Mouse (Mus musculus) kidney, embryonic 16.5 days (tissue): ENCODE results near the gene Wnt3. TPM values are rescaled to one million over a fixed set of nuclear protein-coding genes. Genes with fewer than 3 reads are reported as not detected.
A peak's percentile ranks its signal among the peaks of the same experiment; 100 is the strongest.
"Not testable (repeated sequence)": the region's sequence is repeated elsewhere in the genome, so short reads cannot be mapped to it uniquely, and the experiment has no call there.

ENCODE experiments used
- ATAC-seq: fragments of 200-750 bp; cut with Nextera tagmentation; 2 replicates; pipeline ENCODE4 v1.8.0; 2017; ENCODE audit warnings: moderate TSS enrichment; ENCODE audit not compliant: low FRiP score, low TSS enrichment
- H3K27ac ChIP-seq: fragments of 300-500 bp; sonication (generic); 2 replicates; pipeline ENCODE4 v1.5.1; 2014; ENCODE audit warnings: low read length
- H3K27me3 ChIP-seq: fragments of 300-500 bp; sonication (generic); 2 replicates; pipeline ENCODE4 v1.6.1; 2014; ENCODE audit warnings: low read length, control low read depth, mixed read lengths; ENCODE audit not compliant: insufficient read depth
- H3K36me3 ChIP-seq: fragments of 300-500 bp; sonication (generic); 2 replicates; pipeline ENCODE4 v1.6.1; 2014; ENCODE audit warnings: low read length, control low read depth, mixed read lengths; ENCODE audit not compliant: insufficient read depth
- H3K4me1 ChIP-seq: fragments of 300-500 bp; sonication (generic); 2 replicates; pipeline ENCODE4 v1.6.1; 2014; ENCODE audit warnings: low read length, control low read depth, mixed read lengths; ENCODE audit not compliant: insufficient read depth
- H3K4me2 ChIP-seq: fragments of 300-500 bp; sonication (generic); replicated peaks from 2 replicates; pipeline ENCODE4 v1.6.1; 2014; ENCODE audit warnings: low read depth, low read length
- H3K4me3 ChIP-seq: fragments of 300-500 bp; sonication (generic); 2 replicates; pipeline ENCODE4 v1.5.1; 2014; ENCODE audit warnings: mild to moderate bottlenecking, low read length
- H3K9ac ChIP-seq: fragments of 300-500 bp; sonication (generic); replicated peaks from 2 replicates; pipeline ENCODE4 v1.6.1; 2014; ENCODE audit warnings: low read length
- H3K9me3 ChIP-seq: fragments of 300-500 bp; sonication (generic); 2 replicates; pipeline ENCODE4 v1.6.1; 2016; ENCODE audit warnings: low read length, control low read depth
- WGBS: fragments of 180-500 bp; shearing (Covaris S2); extraction: QIAGEN DNeasy Blood & Tissue Kit; methylation state at CpG from one replicate; pipeline ENCODE4 v1.1.7; 2014; 5-methylcytosine and 5-hydroxymethylcytosine counted together
- polyA plus RNA-seq: library from polyadenylated mRNA; unstranded; fragments of >200 nt; fragmentation: Nextera tagmentation; extraction: Ambion mirVana; gene quantifications from 2 replicates; pipeline ENCODE4 v1.2.1, GENCODE M21; 2015

The Wnt3 gene
- polyA plus RNA-seq, 1 experiment from 2014 or later, result not detected

- peaks cover 90% of the 10 kb centered on the region for H3K27me3 ChIP-seq
- no peaks in the 10 kb centered on the region for H3K36me3 ChIP-seq
- H3K27ac ChIP-seq, result no peak within 1 kb of the TSS
- peak; percentile 88 for ATAC-seq
- peak within 1 kb of the TSS; percentile 57 for H3K4me3 ChIP-seq
- H3K4me2 ChIP-seq, result peak within 1 kb of the TSS; percentile 83
- no peaks in the 10 kb centered on the region for H3K9me3 ChIP-seq
- peaks cover 20% of the 10 kb centered on the region for H3K4me1 ChIP-seq
- peak within 1 kb of the TSS; percentile 59 for H3K9ac ChIP-seq
- under 1% methylated on average over 64 of the region's 68 CpGs for WGBS
Measured at GRCm38 (mm10) chr11:103749306-103750089, 24.5 kb upstream of the Wnt3 start, which contains the start of gene Wnt9b. Gene Wnt9b, minus strand, starts transcription at chr11:103749821.

- 34% methylated on average over 3 of the region's 3 CpGs for WGBS
- ATAC-seq, result no peak
- Histone ChIP-seq H3K36me3 (no peaks in the 10 kb centered on the region), H3K4me3 (no peak overlapping the region), H3K9me3 (no peaks in the 10 kb centered on the region), H3K4me2 (no peak overlapping the region), H3K9ac (no peak overlapping the region), H3K27me3 (peaks cover 80% of the 10 kb centered on the region), H3K4me1 (peaks cover 20% of the 10 kb centered on the region), H3K27ac (no peak overlapping the region)
Measured at GRCm38 (mm10) chr11:103750612-103751011, 23.3 kb upstream of the Wnt3 start.

- Histone ChIP-seq H3K9ac (no peak overlapping the region), H3K27me3 (peaks cover 11% of the 10 kb centered on the region), H3K9me3 (peaks cover 5% of the 10 kb centered on the region), H3K27ac (no peak overlapping the region), H3K4me3 (no peak overlapping the region), H3K4me2 (no peak overlapping the region), H3K4me1 (no peaks in the 10 kb centered on the region), H3K36me3 (no peaks in the 10 kb centered on the region)
- 49% methylated on average over 11 of the region's 11 CpGs for WGBS
- no peak for ATAC-seq
Measured at GRCm38 (mm10) chr11:103758054-103758453, 15.9 kb upstream of the Wnt3 start.

- 0 out of 2 replicates have a peak, but pooled peaks have one; percentile 19 for ATAC-seq
- Histone ChIP-seq H3K9me3 (peaks cover 5% of the 10 kb centered on the region), H3K36me3 (no peaks in the 10 kb centered on the region), H3K27me3 (peaks cover 10% of the 10 kb centered on the region), H3K4me2 (no peak overlapping the region), H3K27ac (no peak overlapping the region), H3K9ac (no peak overlapping the region), H3K4me3 (no peak overlapping the region), H3K4me1 (no peaks in the 10 kb centered on the region)
- WGBS, result 7% methylated on average over 6 of the region's 6 CpGs
Measured at GRCm38 (mm10) chr11:103758706-103759105, 15.2 kb upstream of the Wnt3 start.

- Histone ChIP-seq H3K36me3 (no peaks in the 10 kb centered on the region), H3K4me3 (no peak overlapping the region), H3K4me2 (no peak overlapping the region), H3K27me3 (peaks cover 11% of the 10 kb centered on the region; the same call in 1 of the 2 replicates), H3K4me1 (no peaks in the 10 kb centered on the region), H3K9ac (no peak overlapping the region), H3K9me3 (peaks cover 5% of the 10 kb centered on the region), H3K27ac (no peak overlapping the region)
- 48% methylated on average over 7 of the region's 7 CpGs for WGBS
- ATAC-seq, result no peak
Measured at GRCm38 (mm10) chr11:103760101-103760500, 13.8 kb upstream of the Wnt3 start.

- H3K27me3 ChIP-seq, result peaks cover 12% of the 10 kb centered on the region; the same call in 1 of the 2 replicates
- H3K4me3 ChIP-seq, H3K4me2 ChIP-seq, H3K9ac ChIP-seq, ATAC-seq, H3K4me1 ChIP-seq, H3K36me3 ChIP-seq, H3K9me3 ChIP-seq, H3K27ac ChIP-seq: not testable (repeated sequence)
- 94% methylated on average over 4 of the region's 5 CpGs for WGBS
Measured at GRCm38 (mm10) chr11:103760891-103761290, 13.1 kb upstream of the Wnt3 start.

GRCm38 (mm10) chr11:103763410-103764163 lies 10.4 kb upstream of the Wnt3 start:
- ATAC-seq, result 0 out of 2 replicates have a peak, but pooled peaks have one; percentile 12
- Histone ChIP-seq H3K36me3 (no peaks in the 10 kb centered on the region), H3K4me2 (no peak overlapping the region), H3K9ac (no peak overlapping the region), H3K4me1 (no peaks in the 10 kb centered on the region), H3K27me3 (peaks cover 12% of the 10 kb centered on the region; the same call in 1 of the 2 replicates), H3K4me3 (no peak overlapping the region), H3K27ac (no peak overlapping the region), H3K9me3 (peaks cover 5% of the 10 kb centered on the region)
- WGBS, result 16% methylated on average over 10 of the region's 10 CpGs

- ATAC-seq, result no peak
- 58% methylated on average over 6 of the region's 6 CpGs for WGBS
Measured at GRCm38 (mm10) chr11:103764601-103765000, 9.3 kb upstream of the Wnt3 start.

GRCm38 (mm10) chr11:103765556-103766011 lies 8.4 kb upstream of the Wnt3 start:
- Histone ChIP-seq H3K4me2 (no peak overlapping the region), H3K27me3 (peaks cover 32% of the 10 kb centered on the region), H3K9ac (no peak overlapping the region), H3K36me3 (no peaks in the 10 kb centered on the region), H3K9me3 (peaks cover 5% of the 10 kb centered on the region), H3K4me3 (no peak overlapping the region), H3K4me1 (no peaks in the 10 kb centered on the region), H3K27ac (no peak overlapping the region)
- no peak for ATAC-seq
- WGBS, result 22% methylated on average over 6 of the region's 6 CpGs

More at GRCm38 (mm10) chr11:103764601-103765000, 9.3 kb upstream of the Wnt3 start:
- no peaks in the 10 kb centered on the region for H3K4me1 ChIP-seq
- no peak overlapping the region for H3K4me3 ChIP-seq
- H3K4me2 ChIP-seq, result no peak overlapping the region
- H3K27ac ChIP-seq, result no peak overlapping the region
- H3K27me3 ChIP-seq, result peaks cover 22% of the 10 kb centered on the region
- H3K9ac ChIP-seq, result no peak overlapping the region
- peaks cover 5% of the 10 kb centered on the region for H3K9me3 ChIP-seq
- no peaks in the 10 kb centered on the region for H3K36me3 ChIP-seq
